Mouse (Mus musculus): Measurements from ENCODE around the gene B230104I21Rik.

B230104I21Rik gene

DNA sequence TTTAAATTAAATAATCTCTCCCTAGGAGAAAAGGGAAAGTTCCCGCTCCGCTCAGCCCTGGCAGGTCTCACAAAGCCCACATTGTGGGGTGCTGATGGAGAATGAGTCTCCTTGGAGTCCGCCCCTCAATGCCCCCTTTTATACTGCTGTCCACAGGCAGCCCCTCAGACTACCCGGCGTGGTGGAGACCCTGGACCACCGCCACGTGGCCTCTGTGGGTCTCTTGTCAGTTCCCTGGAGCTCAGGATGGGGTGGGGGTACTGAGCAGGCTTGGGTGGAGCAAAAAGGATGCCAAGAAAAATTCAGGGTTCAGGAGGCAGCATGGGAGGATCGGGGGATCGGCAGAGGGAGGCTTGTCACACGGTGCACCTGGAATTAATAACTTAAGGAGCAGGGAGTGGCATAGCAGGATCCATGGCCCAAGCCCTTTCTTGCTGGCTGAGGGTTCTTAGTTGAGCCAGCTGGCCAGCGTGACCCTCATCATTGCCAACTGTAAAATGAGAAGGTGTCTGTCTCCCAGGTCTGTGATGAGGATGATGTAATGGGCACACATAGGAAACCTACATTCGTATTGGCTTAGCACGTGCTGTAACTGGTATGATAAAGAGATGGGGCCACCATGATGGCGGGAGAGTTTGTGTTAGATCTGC lies 60.9 kb downstream of the B230104I21Rik start:
- no peak for DNase-seq

All from right cerebral cortex, postnatal 25 days (tissue).